Mouse (Mus musculus) limb, embryonic 13.5 days (tissue): ENCODE data around the gene Sorbs1. TPM values are rescaled to one million over a fixed set of nuclear protein-coding genes. Genes with fewer than 3 reads are reported as not detected.

Source experiments
- ATAC-seq: fragments of 200-750 bp; cut with Nextera tagmentation; 2 replicates; pipeline ENCODE4 v1.8.0; 2017; ENCODE audit warnings: low read depth, moderate number of reproducible peaks, moderate TSS enrichment; ENCODE audit not compliant: low FRiP score
- H3K27ac ChIP-seq: fragments of 300-500 bp; sonication (generic); 2 replicates; pipeline ENCODE4 v1.5.1; 2015; ENCODE audit warnings: inconsistent platforms, mild to moderate bottlenecking, moderate library complexity
- H3K27me3 ChIP-seq: fragments of 300-500 bp; sonication (generic); 2 replicates; pipeline ENCODE4 v1.6.1; 2015; ENCODE audit warnings: mild to moderate bottlenecking, inconsistent platforms
- H3K36me3 ChIP-seq: fragments of 300-500 bp; sonication (generic); 2 replicates; pipeline ENCODE4 v1.6.1; 2015; ENCODE audit warnings: inconsistent platforms, mild to moderate bottlenecking, moderate library complexity
- H3K4me1 ChIP-seq: fragments of 300-500 bp; sonication (generic); 2 replicates; pipeline ENCODE4 v1.6.1; 2015; ENCODE audit warnings: inconsistent platforms
- H3K4me2 ChIP-seq: fragments of 300-500 bp; sonication (generic); replicated peaks from 2 replicates; pipeline ENCODE4 v1.6.1; 2015; ENCODE audit warnings: inconsistent platforms, mild to moderate bottlenecking, moderate library complexity
- H3K4me3 ChIP-seq: fragments of 300-500 bp; sonication (generic); 2 replicates; pipeline ENCODE4 v1.5.1; 2015; ENCODE audit warnings: moderate library complexity, mild to moderate bottlenecking, inconsistent platforms
- H3K9ac ChIP-seq: fragments of 300-500 bp; sonication (generic); 2 replicates; pipeline ENCODE4 v1.6.1; 2015; ENCODE audit warnings: mild to moderate bottlenecking, inconsistent platforms
- H3K9me3 ChIP-seq: fragments of 300-500 bp; sonication (generic); 2 replicates; pipeline ENCODE4 v1.6.1; 2016; ENCODE audit warnings: inconsistent platforms
- WGBS: fragments of 180-500 bp; shearing (Covaris S2); methylation state at CpG from one replicate; pipeline ENCODE4 v1.1.7; 2015; 5-methylcytosine and 5-hydroxymethylcytosine counted together
- polyA plus RNA-seq: library from polyadenylated mRNA; unstranded; fragments of >200 nt; fragmentation: Nextera tagmentation; extraction: Ambion mirVana; gene quantifications from 2 replicates; pipeline ENCODE4 v1.2.1, GENCODE M21; 2015

The Sorbs1 gene
- polyA plus RNA-seq, 1 experiment from 2014 or later = 52.2 TPM

- no peak overlapping the region for H3K27ac ChIP-seq
- peaks cover 8% of the 10 kb centered on the region; the same call in 1 of the 2 replicates for H3K36me3 ChIP-seq
- no peak overlapping the region for H3K9ac ChIP-seq
- no peaks in the 10 kb centered on the region for H3K27me3 ChIP-seq
- H3K4me2 ChIP-seq = no peak overlapping the region
- WGBS = 84% methylated on average over 6 of the region's 6 CpGs
- H3K4me1 ChIP-seq = no peaks in the 10 kb centered on the region
- H3K9me3 ChIP-seq = no peaks in the 10 kb centered on the region
- H3K4me3 ChIP-seq = no peak overlapping the region
- ATAC-seq = no peak
Measured at GRCm38 (mm10) chr19:40451307-40451706, 62.3 kb downstream of the Sorbs1 start.

- Histone ChIP-seq H3K4me2 (no peak overlapping the region), H3K27ac (no peak overlapping the region)
Measured at GRCm38 (mm10) chr19:40446525-40446924, 67.1 kb downstream of the Sorbs1 start.

GRCm38 (mm10) chr19:40442377-40442776, 71.2 kb downstream of the Sorbs1 start:
- Histone ChIP-seq H3K4me2 (no peak overlapping the region), H3K27me3 (no peaks in the 10 kb centered on the region), H3K4me3 (no peak overlapping the region), H3K27ac (no peak overlapping the region), H3K36me3 (peaks cover 11% of the 10 kb centered on the region; the same call in 1 of the 2 replicates), H3K4me1 (peaks cover 11% of the 10 kb centered on the region), H3K9ac (no peak overlapping the region), H3K9me3 (no peaks in the 10 kb centered on the region)
- WGBS = 82% methylated on average over 3 of the region's 3 CpGs
- no peak for ATAC-seq

More at GRCm38 (mm10) chr19:40446525-40446924, 67.1 kb downstream of the Sorbs1 start:
- Histone ChIP-seq H3K9ac (no peak overlapping the region), H3K4me1 (no peaks in the 10 kb centered on the region), H3K9me3 (no peaks in the 10 kb centered on the region), H3K4me3 (no peak overlapping the region), H3K36me3 (peaks cover 14% of the 10 kb centered on the region; the same call in 1 of the 2 replicates), H3K27me3 (no peaks in the 10 kb centered on the region)
- no peak for ATAC-seq
- WGBS = 92% methylated on average over 9 of the region's 9 CpGs

DNA sequence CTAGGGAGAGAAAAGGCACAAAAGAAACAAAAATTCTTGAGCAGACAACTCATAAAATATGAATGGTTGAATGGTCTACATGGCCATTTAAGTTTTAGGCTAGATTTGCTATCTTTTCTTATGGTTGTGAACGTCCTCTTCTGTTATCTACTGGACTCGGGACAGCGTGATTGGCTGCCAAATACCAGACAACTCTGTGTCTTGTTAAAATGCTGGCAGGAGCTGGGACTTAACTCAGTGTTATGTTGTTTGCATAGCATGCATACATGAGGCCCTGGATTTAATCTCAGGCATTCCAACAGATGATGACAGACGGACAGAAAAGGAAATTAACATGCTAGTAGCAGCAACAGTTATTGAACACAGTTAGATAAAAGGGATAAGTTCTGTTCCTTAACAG, 72.6 kb downstream of the Sorbs1 start:
- H3K9ac ChIP-seq = no peak overlapping the region
- no peaks in the 10 kb centered on the region for H3K27me3 ChIP-seq
- H3K27ac ChIP-seq = no peak overlapping the region
- ATAC-seq = no peak
- no peak overlapping the region for H3K4me2 ChIP-seq
- WGBS = 80% methylated on average over 4 of the region's 4 CpGs
- H3K36me3 ChIP-seq = peaks cover 2% of the 10 kb centered on the region
- H3K4me3 ChIP-seq = no peak overlapping the region
- no peaks in the 10 kb centered on the region for H3K9me3 ChIP-seq
- peaks cover 19% of the 10 kb centered on the region for H3K4me1 ChIP-seq

DNA sequence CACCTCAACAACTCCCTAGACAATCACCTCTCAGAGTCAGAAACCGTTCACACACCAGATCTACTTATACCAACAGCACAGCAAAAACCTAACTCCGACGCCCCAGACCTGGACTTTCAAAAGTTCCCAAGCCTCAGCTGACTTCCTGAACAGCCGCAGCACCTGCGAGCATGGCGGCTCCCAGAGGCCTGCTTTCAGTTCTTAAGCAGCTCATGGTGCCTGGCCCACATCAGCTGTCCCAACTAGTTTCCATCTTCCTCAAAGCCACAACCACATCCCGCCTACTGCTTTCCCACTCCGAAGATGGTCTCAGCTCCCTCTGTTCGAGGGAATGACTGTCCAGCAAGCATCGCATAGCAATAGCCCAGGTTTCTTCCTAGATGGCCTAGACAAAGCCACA, 74.7 kb downstream of the Sorbs1 start:
- WGBS = 86% methylated on average over 10 of the region's 10 CpGs
- no peak overlapping the region for H3K9ac ChIP-seq
- no peak for ATAC-seq

GRCm38 (mm10) chr19:40437651-40438068, 75.9 kb downstream of the Sorbs1 start:
- ATAC-seq = no peak
- WGBS = 47% methylated on average over 9 of the region's 9 CpGs
- Histone ChIP-seq H3K4me3 (no peak overlapping the region), H3K4me2 (no peak overlapping the region), H3K36me3 (no peaks in the 10 kb centered on the region; the same call in 1 of the 2 replicates), H3K27me3 (no peaks in the 10 kb centered on the region), H3K27ac (no peak overlapping the region; the same call in 1 of the 2 replicates), H3K9ac (no peak overlapping the region), H3K4me1 (peaks cover 19% of the 10 kb centered on the region), H3K9me3 (no peaks in the 10 kb centered on the region)

More for the DNA sequence above, 74.7 kb downstream of the Sorbs1 start:
- Histone ChIP-seq H3K27ac (no peak overlapping the region), H3K36me3 (no peaks in the 10 kb centered on the region; the same call in 1 of the 2 replicates), H3K4me1 (peaks cover 19% of the 10 kb centered on the region), H3K4me2 (no peak overlapping the region), H3K27me3 (no peaks in the 10 kb centered on the region), H3K9me3 (no peaks in the 10 kb centered on the region), H3K4me3 (no peak overlapping the region)

- Histone ChIP-seq H3K4me1 (peaks cover 24% of the 10 kb centered on the region), H3K27ac (0 out of 2 replicates have a peak overlapping the region, but pooled peaks have one; percentile 6), H3K4me3 (no peak overlapping the region), H3K4me2 (no peak overlapping the region), H3K9ac (no peak overlapping the region), H3K27me3 (no peaks in the 10 kb centered on the region), H3K36me3 (no peaks in the 10 kb centered on the region; the same call in 1 of the 2 replicates), H3K9me3 (no peaks in the 10 kb centered on the region)
- 75% methylated on average over 12 of the region's 12 CpGs for WGBS
- no peak for ATAC-seq
Measured at GRCm38 (mm10) chr19:40436465-40437200, 76.9 kb downstream of the Sorbs1 start.

DNA sequence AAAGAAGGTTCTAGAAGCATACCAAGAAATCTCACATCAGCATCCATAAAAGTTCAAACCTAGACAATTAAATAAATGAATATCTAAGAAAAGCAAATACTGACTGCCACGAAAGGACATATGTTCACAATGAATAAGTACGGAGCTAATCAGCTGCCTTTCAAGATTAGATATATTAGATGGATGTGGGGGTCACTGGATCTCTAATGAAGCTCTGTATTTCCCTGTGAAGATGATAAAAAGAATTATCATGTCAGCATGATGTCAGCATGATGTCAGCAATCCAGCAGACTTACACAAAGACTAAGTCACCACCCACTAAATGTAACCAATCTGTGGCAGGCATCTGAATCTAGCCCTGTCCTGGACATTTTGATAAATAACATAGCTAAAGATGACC, 77.8 kb downstream of the Sorbs1 start:
- no peak for ATAC-seq
- H3K27me3 ChIP-seq = no peaks in the 10 kb centered on the region
- H3K9ac ChIP-seq = no peak overlapping the region
- H3K36me3 ChIP-seq = no peaks in the 10 kb centered on the region; the same call in 1 of the 2 replicates
- H3K27ac ChIP-seq = no peak overlapping the region
- H3K9me3 ChIP-seq = no peaks in the 10 kb centered on the region
- peaks cover 24% of the 10 kb centered on the region for H3K4me1 ChIP-seq
- H3K4me3 ChIP-seq = no peak overlapping the region
- WGBS = 95% methylated on average over 2 of the region's 2 CpGs
- no peak overlapping the region for H3K4me2 ChIP-seq

- ATAC-seq = no peak
- H3K9me3 ChIP-seq = no peaks in the 10 kb centered on the region
- H3K4me2 ChIP-seq = no peak overlapping the region
- H3K4me3 ChIP-seq = no peak overlapping the region
- H3K36me3 ChIP-seq = no peaks in the 10 kb centered on the region; the same call in 1 of the 2 replicates
- no peaks in the 10 kb centered on the region for H3K27me3 ChIP-seq
- WGBS = 88% methylated on average over 7 of the region's 7 CpGs
- H3K27ac ChIP-seq = no peak overlapping the region
- peaks cover 25% of the 10 kb centered on the region for H3K4me1 ChIP-seq
- H3K9ac ChIP-seq = no peak overlapping the region
Measured at GRCm38 (mm10) chr19:40435045-40435444, 78.5 kb downstream of the Sorbs1 start.

DNA sequence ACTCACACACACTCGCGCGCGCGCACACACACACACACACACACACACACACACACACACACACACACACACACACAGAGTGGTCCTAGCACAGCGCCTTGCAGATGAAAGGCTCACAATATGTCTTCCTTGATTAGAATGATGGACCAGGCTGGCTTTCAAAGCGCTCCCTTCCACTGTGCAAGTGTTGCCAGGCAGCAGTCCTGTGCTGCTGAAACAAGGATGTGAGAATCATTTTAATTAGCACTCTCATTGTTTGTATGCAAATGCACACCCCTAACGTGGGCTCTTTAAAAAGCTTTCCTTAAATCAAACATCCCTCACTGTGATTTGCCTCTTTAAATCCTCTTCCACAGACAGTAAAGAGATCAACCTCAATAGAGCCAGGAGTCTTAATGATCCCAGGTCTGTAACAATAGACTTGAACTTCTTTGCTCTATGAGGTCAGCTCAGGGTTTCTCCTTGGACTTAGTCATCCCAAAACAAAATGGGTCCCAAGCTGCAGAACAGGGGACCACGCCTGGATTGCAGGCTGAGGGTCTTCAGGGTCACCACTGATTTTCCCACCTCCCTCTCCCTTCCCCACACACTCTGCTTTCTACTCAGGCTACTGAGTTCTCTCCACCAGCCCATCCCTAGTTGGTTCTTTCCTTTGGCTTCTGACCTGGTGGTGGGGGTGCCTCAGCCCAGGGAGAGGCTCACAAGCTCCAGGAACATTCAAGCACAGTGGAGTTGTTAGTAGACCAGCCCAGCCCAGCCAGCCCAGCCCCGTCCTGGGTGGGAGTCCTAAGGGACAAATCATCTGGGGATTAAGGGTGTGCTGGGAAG, 79.3 kb downstream of the Sorbs1 start:
- no peak overlapping the region for H3K4me2 ChIP-seq
- H3K36me3 ChIP-seq = no peaks in the 10 kb centered on the region; the same call in 1 of the 2 replicates
- no peak for ATAC-seq
- no peak overlapping the region for H3K4me3 ChIP-seq
- no peak overlapping the region for H3K9ac ChIP-seq
- H3K27me3 ChIP-seq = no peaks in the 10 kb centered on the region
- H3K9me3 ChIP-seq = no peaks in the 10 kb centered on the region
- H3K27ac ChIP-seq = no peak overlapping the region
- WGBS = 83% methylated on average over 10 of the region's 10 CpGs
- H3K4me1 ChIP-seq = peaks cover 33% of the 10 kb centered on the region

DNA sequence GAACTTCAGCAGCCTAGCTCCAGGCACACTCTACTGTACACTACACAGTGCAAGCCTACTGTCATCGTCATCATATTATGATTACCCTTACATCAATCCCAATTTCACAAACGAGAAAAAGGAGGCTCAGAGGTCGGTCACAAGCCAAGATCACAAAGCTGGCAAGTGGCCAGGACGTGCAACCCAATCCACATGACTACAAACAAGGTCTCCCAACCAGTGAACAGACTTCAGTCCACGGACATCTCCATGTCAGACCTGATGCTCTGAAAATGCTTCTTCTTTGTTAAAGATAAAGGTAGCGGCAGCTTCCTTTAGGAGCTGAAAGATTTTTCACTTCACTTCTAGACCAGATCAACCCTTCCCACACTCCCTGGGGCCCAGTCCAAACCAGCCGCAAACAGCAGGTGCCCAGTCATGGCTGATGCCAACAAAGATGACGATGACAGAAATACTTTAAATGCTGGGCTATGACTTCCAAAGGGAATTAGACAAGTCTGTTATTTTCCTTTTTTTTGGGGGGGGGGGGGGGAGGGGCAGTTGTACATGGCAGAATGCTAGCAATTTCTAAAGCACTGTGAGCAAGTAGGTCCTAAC, 80.2 kb downstream of the Sorbs1 start:
- H3K9ac ChIP-seq = no peak overlapping the region
- H3K36me3 ChIP-seq = peaks cover 4% of the 10 kb centered on the region; the same call in 1 of the 2 replicates
- H3K4me2 ChIP-seq = no peak overlapping the region
- H3K27me3 ChIP-seq = no peaks in the 10 kb centered on the region
- no peak for ATAC-seq
- peaks cover 34% of the 10 kb centered on the region for H3K4me1 ChIP-seq
- no peaks in the 10 kb centered on the region for H3K9me3 ChIP-seq
- H3K27ac ChIP-seq = no peak overlapping the region
- H3K4me3 ChIP-seq = no peak overlapping the region
- WGBS = 74% methylated on average over 8 of the region's 8 CpGs

- 0 out of 2 replicates have a peak overlapping the region, but pooled peaks have one; percentile 22 for H3K27ac ChIP-seq
- ATAC-seq = no peak
Measured at GRCm38 (mm10) chr19:40431969-40432368, 81.6 kb downstream of the Sorbs1 start.

More at GRCm38 (mm10) chr19:40431969-40432368, 81.6 kb downstream of the Sorbs1 start:
- Histone ChIP-seq H3K9ac (no peak overlapping the region), H3K4me1 (peaks cover 23% of the 10 kb centered on the region), H3K4me3 (no peak overlapping the region), H3K36me3 (peaks cover 4% of the 10 kb centered on the region; the same call in 1 of the 2 replicates), H3K4me2 (no peak overlapping the region), H3K9me3 (no peaks in the 10 kb centered on the region), H3K27me3 (no peaks in the 10 kb centered on the region)
- WGBS = 82% methylated on average over 4 of the region's 4 CpGs
